Mouse (Mus musculus) left cerebral cortex, adult 9 months (tissue): ENCODE data around the gene Slc25a25.

Experiments used
- DNase-seq, 2 experiments: peaks; one replicate each; pipeline ENCODE4 v3.0.0; 2022; ENCODE audit warnings: low spot score in 2 of 2

Slc25a25 gene

DNA sequence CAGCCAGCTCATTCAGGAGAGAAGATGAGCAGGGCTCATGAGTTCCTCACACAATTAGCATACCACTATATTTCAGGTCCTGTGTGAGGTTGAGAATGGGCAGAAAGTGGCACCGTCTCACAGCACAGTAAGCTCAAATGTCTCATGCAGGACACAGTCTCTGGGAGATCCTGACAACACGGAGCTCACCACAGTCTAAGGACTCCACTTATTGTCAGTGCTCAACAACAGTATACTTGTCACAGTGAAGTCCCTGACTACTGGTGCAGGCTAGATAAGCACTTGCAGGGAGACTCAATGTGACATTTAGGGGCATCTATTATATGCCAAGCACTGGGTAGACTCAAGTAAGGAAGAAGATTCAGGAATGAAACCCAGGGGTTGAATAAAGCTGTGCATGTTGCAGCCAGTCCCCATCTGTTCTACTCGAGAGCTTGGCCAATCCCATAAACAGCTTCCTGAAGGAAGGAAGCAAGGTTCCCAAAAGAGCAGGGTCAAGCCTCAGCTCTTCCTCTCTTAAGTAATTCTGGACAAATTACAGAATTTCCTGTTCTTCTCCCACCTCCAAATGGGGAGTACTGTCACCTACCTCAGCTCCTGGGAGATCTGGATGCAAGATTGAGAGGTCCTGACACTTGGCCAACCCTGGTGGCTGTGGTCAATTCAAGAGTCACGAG is 21.9 kb downstream of the Slc25a25 start:
- no peak for DNase-seq

DNA sequence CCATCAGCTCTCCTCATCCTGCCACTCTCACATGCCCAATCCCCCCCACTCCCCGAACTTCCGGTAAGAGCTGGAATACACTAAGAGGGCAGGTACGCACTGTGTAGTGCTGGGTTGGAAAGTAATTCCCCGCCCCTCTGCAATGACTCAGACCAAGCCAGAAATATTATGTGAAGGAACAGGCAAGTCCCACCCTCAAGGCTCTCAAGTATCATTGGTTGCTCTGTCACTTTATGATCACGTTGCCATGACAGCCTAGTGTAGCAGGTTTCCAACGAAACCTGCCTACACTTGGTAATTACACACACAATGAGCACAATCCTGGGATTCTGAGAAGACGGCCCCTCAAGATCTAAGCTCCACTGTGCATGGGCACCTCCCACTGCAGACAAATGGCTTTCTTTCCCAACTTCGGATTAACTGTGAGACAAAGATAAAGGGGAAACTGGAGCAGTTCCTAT is 23.0 kb downstream of the Slc25a25 start:
- DNase-seq: peak; percentile 73 to 83

DNA sequence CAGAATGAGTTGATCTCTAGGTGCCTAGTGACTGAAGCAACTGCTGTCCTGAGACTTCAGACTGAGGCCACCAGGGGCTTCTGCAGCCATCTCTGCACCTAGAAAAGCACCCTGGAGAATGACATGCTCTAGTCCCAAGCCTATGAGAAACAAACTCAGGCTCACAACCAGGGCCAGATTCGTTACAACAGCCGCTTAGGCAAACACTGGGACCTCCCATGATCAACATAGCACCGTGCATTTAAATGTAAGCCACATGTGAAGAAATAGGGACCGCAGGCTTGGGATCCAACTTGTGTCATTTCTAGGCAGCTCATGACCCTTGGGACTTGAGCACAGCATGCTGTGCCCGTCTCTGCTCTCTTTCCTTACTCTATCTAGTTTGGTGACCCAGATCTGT is 23.5 kb downstream of the Slc25a25 start:
- no peak for DNase-seq

DNA sequence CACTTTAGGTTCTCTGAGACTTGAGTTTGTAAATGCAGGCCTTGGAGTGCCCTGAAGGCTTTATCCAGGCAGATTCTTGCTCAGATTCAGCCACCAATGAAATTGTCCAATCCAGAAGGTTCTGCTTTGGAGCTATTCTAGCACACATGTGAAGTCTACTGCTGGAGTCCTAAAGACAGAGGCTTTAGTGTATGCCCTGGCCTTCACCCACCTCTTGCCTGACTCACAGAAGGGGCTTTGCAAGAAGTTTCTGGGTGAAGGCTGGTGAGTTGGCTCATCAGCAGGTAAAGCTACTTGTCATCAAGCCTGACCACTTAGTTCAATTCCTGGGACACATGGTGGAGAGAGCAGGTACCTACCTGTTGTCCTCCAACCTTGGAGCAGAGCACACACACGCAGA is 25.1 kb downstream of the Slc25a25 start:
- no peak for DNase-seq

DNA sequence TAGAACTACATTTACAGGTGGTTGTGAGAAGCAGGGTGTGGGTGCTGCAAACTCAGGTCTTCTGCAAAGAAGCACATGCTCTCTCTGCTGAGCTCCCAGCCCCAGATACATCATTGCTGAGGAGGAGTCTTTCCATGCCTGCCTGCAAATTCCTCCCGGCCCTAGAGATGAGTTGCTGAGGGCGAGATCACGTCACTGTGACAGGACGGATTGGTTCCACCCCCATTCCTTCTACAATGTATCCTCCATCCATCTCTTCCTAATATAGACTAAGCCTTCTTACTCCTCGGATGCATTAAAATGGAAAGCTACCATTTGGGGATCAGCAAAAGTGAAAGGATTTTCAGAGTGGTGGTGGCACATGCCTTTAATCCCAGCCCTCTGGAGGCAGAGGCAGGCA is 25.7 kb downstream of the Slc25a25 start:
- DNase-seq: peak; percentile 49 to 51

DNA sequence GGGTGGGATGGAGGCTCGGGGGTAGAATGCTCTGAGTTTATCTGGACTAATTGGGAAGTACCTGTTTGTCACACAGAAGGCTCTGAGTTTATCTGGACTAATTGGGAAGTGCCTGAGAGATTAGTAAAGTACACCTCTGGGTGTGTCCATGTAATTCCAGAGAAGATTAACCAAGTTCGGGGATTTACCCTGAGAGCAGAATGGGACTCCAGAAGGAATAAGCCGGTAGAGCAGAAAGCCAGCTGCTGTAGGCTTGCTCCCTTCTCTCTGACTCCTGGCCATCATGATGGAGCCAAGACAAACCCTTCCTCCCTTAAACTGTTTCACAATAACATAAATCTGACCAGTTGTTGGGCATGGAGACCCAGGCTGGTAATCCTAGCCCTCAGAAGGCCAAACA is 26.4 kb downstream of the Slc25a25 start:
- no peak for DNase-seq

DNA sequence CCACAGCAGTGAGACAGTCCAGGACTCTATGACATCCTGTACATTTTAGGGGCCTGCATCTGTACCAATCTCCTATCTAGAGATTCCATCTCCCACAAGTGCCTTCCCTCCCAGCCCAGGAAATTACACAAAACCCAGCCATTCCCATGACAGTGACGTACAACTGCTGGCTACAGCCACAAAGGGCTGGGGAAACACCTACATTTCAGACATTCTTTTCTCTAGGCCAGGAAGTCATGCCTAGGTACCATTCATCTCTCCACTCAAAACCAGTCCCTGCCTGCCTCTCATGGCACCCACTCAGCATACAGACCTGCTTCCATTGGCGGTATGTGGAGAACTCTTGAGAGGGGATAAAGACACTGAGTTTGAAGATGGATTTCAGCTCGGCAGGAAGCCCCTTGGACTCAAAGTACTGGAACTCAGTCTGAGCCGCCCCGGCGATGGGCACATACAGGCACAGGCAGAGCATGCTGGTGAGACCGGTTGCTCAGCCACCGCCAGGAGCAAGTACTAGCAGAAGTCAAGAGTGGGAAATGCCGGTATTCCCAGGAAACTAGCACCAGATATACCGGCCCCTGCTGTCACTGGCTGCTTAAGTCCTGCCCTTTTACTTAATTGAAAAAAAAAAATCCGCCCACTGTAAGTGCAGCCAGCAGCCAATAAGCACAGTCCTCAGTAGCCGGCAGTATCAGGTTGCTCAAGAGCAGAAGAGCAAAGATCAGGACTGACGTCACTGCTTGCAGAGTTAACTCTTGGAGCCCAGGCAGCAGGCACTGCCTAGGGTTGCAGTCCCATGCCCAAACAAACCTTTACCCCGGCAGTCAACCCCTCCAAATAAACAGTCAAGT is 27.5 kb downstream of the Slc25a25 start:
- DNase-seq: peak in 1 of 2 experiments; percentile 50

DNA sequence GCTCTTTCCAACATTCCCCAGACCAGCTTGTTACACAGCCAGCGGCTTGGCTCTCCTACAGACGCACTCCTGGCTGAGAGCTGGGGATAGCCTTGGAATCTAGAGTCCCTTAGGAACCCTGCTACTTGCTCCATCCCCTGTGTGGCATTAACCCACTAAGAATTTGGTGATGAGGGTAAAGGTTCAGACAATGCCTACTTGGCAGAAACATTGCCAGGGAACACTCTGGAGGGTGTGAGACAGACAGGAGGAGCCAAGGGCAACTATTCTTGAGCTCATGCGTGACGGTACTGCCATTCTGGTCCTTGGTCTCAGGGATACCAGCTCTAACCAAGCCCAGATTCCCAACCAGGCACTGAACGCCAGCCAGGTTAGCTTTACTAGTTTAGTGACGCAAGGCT is 29.4 kb downstream of the Slc25a25 start:
- DNase-seq: no peak

DNA sequence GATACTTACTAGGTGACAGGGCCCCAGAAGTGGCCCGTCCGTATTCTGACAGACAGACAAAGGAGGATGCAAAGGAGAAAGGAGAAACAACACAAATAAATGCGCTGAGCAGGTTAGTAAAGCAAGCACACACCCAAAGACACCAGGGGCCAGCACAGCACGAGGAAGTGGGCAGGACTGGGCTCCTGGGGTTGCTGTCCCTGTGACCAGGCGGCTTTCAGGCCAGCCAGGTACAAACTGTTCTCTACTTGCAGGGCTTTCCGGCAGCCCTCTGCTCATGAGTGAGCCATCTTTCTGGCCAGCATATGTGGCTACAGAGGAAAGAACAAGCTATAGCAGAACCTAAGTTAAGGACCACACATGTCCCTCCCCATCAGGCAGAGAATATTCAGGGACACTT is 30.6 kb downstream of the Slc25a25 start:
- DNase-seq: no peak

DNA sequence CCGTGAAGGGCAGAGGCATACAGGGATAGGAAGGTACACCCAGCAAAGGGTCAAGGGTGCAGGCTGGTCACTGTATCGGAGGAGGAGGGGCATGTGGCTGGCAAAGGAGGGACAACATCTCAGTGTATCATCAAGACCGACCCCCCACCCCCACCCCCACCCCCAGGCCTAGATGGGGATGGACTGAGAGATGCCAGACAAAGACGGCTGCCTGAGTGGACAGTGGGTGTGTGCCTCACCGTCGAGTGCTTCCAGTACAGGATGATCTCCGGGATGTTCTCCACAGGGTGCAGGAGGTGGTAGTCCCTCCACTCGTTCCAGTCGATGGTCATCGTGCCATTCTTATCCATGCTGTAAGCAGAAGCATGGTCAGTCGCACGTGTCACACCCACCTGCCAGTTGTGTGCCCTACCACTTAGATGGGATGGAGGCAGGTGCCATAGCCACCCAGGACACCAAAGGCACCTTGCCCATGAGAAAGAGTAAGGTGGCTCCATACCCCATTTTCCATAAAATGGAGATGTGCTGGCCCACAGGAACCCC is 31.1 kb downstream of the Slc25a25 start:
- DNase-seq: no peak

DNA sequence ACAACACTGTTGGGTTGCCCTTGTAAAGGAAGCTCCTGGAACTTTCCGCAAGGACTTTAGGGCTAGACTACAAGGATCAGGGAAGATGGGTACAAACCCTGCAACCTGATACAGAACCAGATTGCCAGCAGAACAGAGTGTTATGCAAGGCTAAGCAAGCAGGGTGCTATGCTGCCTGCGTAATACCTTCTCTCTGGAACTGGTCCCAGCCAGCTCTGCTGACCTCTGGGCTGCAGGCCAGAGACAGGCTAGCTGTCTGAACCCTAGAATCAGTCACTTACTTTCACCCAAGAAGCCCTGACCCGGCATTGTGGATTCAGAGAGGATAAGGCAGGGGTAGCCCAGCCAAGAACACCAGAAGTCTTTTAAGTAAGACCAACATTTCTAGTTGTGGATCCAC is 31.9 kb downstream of the Slc25a25 start:
- DNase-seq: no peak

DNA sequence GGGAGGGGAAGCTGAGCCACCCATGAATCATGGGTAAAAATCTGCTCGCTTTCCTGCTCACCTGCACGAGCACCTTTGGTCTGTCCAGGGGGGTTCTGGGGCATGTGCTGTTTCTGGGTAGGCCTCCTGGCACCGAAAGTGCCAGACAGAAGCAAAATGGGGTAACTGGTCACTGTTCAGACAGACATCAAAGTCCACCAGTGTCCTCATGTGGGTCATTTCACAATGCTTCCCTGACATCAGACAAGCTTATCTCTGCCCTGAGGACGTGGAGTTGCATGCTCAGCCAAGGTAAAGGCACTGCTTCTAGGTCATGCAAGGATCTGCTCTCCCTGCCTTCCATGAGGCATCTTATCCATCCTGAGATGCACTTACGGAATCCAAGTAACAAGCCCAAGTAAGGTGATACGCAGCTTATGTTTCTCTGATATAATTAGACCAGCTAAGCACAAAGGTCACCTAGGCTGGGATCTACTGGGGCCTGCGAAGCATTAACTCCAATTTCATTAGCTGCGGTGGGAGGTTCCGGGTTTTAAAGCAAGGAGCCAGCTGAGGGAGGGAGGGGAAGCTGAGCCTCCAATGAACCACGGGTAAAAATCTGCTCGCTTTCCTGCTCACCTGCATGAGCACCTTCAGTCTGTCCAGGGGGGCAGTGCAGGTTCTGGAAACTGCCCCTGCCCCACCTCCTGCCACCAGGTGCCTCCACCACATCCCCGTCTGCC is 32.7 kb downstream of the Slc25a25 start:
- no peak for DNase-seq

DNA sequence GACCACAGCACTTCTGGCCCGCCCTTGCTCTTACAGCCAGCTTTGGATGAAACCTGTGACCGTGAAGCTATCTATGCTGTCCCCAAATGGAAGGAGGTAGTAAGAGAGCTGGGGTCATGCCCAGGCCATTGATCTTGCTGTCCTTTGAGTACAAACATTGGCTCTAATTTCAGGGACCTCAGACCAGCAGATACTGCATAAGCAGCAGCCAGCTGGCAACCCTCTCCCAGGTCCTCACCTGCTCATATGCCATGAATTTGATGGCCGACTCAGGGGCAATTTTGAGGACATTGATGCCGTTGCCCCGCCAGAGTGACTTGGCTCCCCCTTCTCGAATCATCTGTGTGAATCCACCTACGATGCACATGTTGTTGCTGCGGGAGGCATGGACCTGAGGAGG is 33.8 kb downstream of the Slc25a25 start:
- DNase-seq: no peak

DNA sequence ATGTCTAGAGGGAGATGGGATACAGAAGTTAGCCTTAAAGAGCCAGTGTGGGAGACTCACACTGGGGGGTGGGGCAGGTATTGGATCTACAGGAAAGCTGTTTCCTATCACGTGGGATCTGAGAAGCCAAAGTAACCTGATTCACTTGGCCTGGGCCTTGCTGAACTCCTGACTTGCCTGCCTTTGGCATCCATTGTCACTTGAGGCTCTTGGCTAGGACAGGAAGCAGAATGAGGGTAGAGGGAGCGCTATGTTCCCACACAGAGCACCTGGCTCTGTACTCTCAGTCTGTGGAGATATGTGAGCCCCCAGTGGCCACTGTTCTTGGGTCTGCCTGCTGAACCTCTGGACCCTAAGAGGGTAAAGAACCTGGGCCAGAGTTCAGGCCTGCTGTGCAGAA is 34.7 kb downstream of the Slc25a25 start:
- DNase-seq: no peak

DNA sequence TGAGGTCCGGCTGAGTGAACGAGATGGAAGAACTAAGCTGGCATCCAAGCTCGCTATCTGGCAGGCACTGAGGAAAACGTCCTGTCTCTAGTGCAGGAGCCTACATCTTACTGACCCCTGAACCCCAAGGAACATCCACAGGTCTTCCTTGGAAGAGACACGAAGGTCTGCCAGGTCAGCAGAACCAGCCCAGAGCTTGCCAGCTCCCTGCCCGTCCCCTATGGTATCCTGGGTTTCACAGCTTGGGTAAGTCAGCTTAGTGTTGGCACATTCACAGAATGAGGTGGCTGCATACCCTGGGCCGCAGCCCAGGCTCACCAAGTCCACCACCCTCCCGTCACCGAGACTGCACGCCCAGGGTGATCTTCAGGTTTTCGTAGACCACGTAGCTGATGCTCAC is 35.4 kb downstream of the Slc25a25 start:
- DNase-seq: no peak

DNA sequence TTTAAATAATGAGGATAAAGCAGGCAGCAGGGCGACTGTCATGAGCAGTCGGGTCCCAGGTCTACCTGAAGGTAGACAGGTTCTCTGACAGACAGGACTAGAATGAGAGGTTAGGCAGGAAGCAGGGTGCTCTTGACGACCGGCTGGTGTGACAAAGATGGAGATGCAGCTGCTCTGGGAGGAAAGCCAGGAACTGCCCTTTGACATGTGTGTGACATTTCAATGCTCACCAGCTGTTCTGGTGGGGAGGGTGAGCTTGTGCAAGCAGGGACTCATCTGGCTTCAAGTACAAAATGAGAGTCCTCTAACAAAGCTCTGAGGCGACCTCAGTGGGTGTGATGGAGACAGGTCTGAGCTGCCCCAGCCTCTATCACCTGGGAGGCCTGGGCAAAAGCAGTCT is 37.3 kb downstream of the Slc25a25 start:
- no peak for DNase-seq

DNA sequence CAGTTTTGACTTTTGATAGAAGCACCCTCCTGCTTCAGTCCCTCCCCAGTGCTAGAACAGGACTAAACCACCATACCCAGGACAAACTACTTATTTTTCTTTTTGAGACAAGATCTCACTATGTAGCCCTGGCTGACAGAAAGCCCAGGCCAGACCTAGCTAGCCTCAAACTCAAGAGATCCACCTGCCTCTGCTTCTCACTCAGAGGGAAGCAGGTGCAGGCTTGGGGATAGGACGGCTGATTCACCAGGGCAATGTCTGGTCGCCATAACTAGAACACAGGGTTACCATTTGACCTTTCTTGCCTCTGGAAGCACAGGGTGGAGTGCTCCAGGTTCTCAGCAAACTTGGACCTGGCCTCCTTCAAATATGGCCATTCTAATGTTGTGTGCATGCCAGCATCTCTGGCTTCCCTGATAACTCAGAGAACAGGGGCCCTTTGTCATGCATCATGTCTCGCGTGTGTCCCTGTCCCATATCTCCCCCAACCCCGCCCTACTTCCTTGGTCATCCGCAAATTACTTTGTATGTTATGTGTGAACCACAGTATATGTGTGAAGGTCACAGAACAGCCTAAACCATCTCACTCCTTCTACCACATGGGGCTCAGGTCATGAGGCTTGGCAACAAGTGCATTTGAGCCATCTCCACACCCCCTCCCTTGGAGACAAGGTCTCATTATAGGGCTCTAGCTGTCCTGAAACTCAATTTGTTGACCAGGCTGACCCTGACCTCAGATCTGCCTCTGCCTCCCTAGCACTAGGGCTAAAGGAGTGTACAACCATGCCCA is 38.3 kb downstream of the Slc25a25 start:
- no peak for DNase-seq

DNA sequence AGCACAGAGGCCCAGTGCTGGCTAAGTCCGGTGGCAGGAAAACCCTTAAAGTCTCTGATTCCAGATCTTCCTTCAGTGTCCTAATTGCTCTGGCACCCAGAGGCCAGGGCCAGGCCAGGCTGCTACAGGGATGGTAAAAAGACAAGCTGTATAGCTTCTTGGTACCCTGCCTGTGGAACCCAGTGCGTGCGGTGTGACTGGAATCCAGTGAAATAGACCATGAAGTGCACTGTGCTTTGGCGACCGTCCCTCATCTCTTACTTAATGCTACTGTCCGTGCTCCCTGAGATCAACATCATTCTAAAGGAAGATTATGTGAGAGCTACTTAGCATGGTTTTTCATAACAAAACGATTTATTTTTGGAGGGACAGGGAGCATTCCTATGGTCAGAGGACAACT is 39.8 kb downstream of the Slc25a25 start:
- no peak for DNase-seq

DNA sequence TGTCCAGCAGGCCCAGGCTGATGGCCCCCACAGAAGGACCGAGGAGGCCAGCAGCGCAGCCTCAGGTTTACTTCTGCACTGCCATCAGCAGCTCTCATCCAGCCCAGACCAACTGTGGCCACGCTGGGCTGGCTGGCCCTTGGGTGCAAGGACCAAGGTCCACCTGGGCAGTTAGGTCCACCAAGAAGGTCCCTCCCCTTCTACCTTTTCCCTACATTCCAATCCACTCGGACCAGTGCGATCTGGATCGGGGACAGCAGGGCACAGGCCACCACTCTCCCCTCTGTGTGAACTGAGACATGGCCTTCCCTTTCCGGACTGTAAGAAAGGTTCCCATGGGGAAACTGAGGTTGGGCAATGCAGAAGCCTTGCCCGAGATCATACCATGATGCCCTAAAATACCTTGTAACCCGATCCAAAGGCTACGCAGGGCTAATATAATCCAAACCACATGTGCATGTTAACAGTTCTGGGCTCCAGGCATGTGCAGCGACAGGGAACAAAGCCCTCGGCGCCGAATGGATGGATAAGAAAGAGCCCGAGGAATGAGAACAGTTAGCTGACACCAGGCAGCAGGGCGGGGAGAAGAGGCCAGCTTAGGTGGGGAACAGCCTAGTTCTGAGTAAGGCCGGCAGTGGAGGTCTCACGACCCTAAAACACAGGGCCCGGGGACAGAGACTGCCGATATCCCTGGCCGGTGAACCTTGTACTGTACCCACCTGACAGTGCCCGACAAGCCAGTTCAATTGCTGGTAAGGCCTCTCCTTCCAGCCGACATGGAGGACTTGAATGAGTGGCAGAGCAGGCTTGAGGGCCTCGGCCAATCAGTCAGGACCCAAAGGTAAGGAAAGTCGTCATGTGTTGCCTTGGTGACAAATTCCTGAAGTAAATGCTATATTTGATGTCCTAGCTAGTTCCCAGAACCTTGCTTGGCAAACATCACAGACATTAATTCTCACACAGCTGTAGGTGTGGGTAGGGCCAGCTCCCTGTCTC is 42.5 kb downstream of the Slc25a25 start:
- DNase-seq: no peak

DNA sequence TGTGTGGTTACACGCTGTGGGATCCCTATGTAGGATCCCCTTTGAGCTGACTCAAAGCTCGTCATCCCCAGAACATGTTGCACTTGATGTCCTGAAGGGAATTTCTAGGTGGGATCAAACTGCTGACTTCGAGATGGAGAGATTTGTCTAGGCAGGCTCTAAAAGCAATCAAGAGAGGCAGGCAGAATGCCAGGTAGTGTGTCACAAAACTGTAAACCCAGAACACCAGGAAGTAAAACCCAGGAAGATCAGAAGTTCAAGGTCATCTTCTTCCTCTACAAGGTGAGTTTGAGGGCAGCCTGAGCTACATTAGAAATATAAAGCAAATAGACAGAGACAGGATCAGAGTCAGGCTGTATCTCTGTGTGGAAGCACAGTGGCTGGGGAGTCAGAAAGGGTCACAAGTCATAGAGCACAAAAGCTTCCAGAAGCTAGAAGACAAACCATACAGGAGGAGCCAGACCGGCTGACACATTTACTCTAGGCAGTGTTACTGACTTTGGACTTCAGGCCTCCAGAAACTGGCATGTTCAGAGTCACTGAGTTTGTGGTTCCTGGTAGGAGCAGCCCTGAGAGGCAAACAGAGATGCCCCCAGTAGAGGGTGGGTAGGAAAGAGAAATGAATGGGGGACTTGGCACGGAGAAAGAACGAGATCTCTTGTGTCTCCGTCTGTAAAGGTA is 44.0 kb downstream of the Slc25a25 start:
- DNase-seq: no peak
